Mouse (Mus musculus) kidney, embryonic 14.5 days (tissue): ENCODE measurements around the gene Syt13. TPM values are rescaled to one million over a fixed set of nuclear protein-coding genes. Genes with fewer than 3 reads are reported as not detected.
A peak's percentile ranks its signal among the peaks of the same experiment; 100 is the strongest.

ENCODE experiments used
- ATAC-seq: fragments of 200-750 bp; cut with Nextera tagmentation; 2 replicates; pipeline ENCODE4 v1.8.0; 2017; ENCODE audit warnings: moderate number of reproducible peaks, mild to moderate bottlenecking, moderate TSS enrichment, moderate library complexity; ENCODE audit not compliant: low FRiP score, low TSS enrichment
- H3K27ac ChIP-seq: fragments of 300-500 bp; sonication (generic); 2 replicates; pipeline ENCODE4 v1.5.1; 2014; ENCODE audit warnings: low read depth, mild to moderate bottlenecking, low read length, moderate library complexity, mixed read lengths
- H3K27me3 ChIP-seq: fragments of 300-500 bp; sonication (generic); 2 replicates; pipeline ENCODE4 v1.6.1; 2014; ENCODE audit warnings: mild to moderate bottlenecking, low read length; ENCODE audit not compliant: control insufficient read depth, insufficient read depth
- H3K36me3 ChIP-seq: fragments of 300-500 bp; sonication (generic); 2 replicates; pipeline ENCODE4 v1.6.1; 2014; ENCODE audit warnings: low read length, mixed read lengths; ENCODE audit not compliant: control insufficient read depth, insufficient read depth
- H3K4me1 ChIP-seq: fragments of 300-500 bp; sonication (generic); 2 replicates; pipeline ENCODE4 v1.6.1; 2014; ENCODE audit warnings: low read length, mixed read lengths; ENCODE audit not compliant: control insufficient read depth, insufficient read depth
- H3K4me2 ChIP-seq: fragments of 300-500 bp; sonication (generic); replicated peaks from 2 replicates; pipeline ENCODE4 v1.6.1; 2014; ENCODE audit warnings: low read depth, mild to moderate bottlenecking, low read length
- H3K4me3 ChIP-seq: fragments of 300-500 bp; sonication (generic); 2 replicates; pipeline ENCODE4 v1.5.1; 2014; ENCODE audit warnings: mild to moderate bottlenecking, low read length
- H3K9ac ChIP-seq: fragments of 300-500 bp; sonication (generic); 2 replicates; pipeline ENCODE4 v1.6.1; 2014; ENCODE audit warnings: low read depth, mild to moderate bottlenecking, low read length, moderate library complexity
- H3K9me3 ChIP-seq: fragments of 300-500 bp; sonication (generic); 2 replicates; pipeline ENCODE4 v1.6.1; 2016; ENCODE audit warnings: low read length; ENCODE audit not compliant: control insufficient read depth
- WGBS: fragments of 180-500 bp; shearing (Covaris S2); extraction: QIAGEN DNeasy Blood & Tissue Kit; methylation state at CpG from one replicate; pipeline ENCODE4 v1.1.7; 2014; 5-methylcytosine and 5-hydroxymethylcytosine counted together
- polyA plus RNA-seq: library from polyadenylated mRNA; unstranded; fragments of >200 nt; fragmentation: Nextera tagmentation; extraction: Ambion mirVana; gene quantifications from 2 replicates; pipeline ENCODE4 v1.2.1, GENCODE M21; 2014

Syt13 gene
- polyA plus RNA-seq, 1 experiment from 2014 or later: 4.6 TPM

DNA sequence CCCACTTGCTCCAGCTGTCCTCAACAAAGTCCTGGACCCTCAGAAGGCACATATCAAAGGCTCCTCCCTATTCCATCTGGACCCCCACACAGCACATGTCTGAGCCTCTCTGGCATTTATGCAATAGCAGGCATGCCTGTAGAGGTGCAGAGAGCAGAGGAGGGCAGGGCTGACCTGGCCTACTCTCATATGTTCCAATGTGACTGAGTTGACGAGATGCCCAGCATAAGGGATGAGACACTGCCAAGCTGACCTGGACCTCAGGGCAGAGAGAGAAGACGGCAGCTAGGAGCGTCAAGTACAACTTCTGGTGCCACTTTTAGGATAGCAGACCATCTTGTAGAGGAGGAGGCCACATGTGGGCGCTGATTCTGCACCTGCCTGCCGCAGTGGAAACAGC lies 77.1 kb downstream of the Syt13 start:
- Histone ChIP-seq H3K27me3 (no peaks in the 10 kb centered on the region), H3K9me3 (no peaks in the 10 kb centered on the region), H3K4me1 (peaks cover 16% of the 10 kb centered on the region), H3K36me3 (peaks cover 34% of the 10 kb centered on the region), H3K4me3 (no peak overlapping the region), H3K9ac (no peak overlapping the region), H3K4me2 (no peak overlapping the region), H3K27ac (no peak overlapping the region)
- no peak for ATAC-seq
- 96% methylated on average over 5 of the region's 5 CpGs for WGBS

DNA sequence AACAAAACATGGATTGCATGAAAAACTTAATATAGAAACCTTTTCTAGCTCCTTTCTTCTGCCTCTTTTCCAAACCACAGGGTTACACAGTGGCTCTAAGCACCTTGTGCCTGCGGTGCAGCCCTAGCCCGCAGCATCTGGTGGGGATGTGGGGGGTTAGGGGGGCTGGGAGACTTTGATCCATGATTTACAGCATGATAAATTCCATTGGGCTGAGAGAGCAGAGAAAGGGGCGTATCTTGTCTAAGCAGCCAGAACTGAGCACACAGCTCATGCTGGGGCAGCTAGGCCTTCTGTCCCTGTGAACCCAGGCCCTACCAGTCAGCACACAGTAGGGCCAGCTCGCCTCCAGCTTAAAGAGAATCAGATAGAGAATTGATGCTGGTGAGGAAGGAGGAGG lies 90.1 kb downstream of the Syt13 start:
- ATAC-seq: peak; percentile 77
- no peak overlapping the region for H3K27ac ChIP-seq
- no peak overlapping the region for H3K4me3 ChIP-seq
- no peak overlapping the region for H3K4me2 ChIP-seq
- no peaks in the 10 kb centered on the region for H3K4me1 ChIP-seq
- H3K27me3 ChIP-seq: no peaks in the 10 kb centered on the region
- no peak overlapping the region for H3K9ac ChIP-seq
- peaks cover 13% of the 10 kb centered on the region for H3K36me3 ChIP-seq
- H3K9me3 ChIP-seq: no peaks in the 10 kb centered on the region
- WGBS: 11% methylated on average over 4 of the region's 4 CpGs

Other genes starting within 250 kb of the Syt13 start
- gene Prdm11, start 131.1 kb downstream of the Syt13 start, polyA plus RNA-seq: 4.3 and 5.1 TPM in 2 replicates